Mouse (Mus musculus): ENCODE measurements around the gene Myo16. TPM values are rescaled to one million over a fixed set of nuclear protein-coding genes. Genes with fewer than 3 reads are reported as not detected.
A peak's percentile ranks its signal among the peaks of the same experiment; 100 is the strongest.

The Myo16 gene
- polyA plus RNA-seq, 1 experiment from 2014 or later = 0.89 TPM

DNA sequence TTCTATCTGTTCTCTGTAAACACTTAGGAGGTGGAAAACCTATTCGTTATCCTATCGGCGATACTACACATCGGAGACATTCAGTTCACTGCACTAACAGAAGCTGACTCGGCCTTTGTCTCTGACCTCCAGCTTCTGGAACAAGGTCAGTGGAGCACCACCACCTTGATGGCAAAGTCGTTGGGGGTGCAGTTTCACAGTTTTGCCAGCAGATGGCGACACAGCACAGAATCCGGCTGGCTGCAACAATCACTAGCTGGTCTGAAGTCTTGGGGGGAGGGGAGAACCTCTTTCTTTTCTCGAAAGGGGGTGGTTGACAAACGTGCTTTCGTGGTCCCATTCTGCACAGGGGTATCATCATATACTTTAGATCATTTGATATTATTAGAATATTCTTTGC, 285.1 kb downstream of the Myo16 start:
- no peak overlapping the region for H3K4me3 ChIP-seq (ENCODE audit: low read depth, low read length)

DNA sequence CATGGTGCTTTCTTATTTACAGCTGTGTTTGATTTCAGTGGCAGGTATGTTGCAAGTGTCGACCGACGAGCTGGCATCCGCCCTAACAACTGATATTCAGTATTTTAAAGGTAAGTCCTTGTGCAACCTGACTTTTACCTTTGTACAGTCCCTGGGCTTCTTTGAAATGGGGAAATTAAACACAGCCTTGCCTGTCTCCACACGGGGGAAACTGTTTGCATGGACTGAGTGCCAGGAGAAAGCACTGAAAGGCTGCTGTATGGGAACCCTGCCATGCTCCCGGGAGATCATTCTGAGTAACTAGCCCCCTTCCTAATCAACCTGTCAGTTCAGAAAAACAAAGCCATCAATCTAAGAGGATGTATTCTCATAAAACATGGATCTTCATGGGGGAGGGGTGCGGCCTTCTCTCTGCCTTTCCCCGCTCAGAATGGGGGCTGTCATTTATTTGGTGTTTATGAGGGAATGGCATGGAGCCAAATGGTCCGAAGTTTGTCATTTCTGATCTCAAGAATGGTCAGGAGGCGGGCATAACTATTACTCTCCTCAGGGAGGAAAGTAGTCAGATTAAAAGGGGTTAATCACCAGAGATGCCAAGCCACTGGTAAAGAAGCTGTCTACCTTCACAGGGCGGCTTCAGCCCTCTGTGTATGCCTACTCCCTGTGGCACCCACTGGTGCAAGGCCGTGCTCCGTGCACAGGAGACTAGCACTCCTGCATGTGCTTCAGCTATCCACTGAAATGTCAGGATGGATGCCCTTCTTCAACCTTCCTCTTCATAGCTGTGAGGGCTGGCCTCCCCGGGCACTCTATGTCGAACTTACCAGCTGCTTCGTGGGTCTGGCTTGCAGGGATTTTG, 286.1 kb downstream of the Myo16 start:
- Histone ChIP-seq H3K9me3 (ENCODE audit: control insufficient read depth, low read length) (no peaks in the 10 kb centered on the region), H3K4me3 (ENCODE audit: low read depth, low read length) (no peak overlapping the region), H3K27ac (replicated peaks; ENCODE audit: low read depth, low read length) (no peak overlapping the region), H3K4me2 (ENCODE audit: low read depth, low read length) (no peak overlapping the region), H3K36me3 (ENCODE audit: control insufficient read depth, insufficient read depth, low read length) (no peaks in the 10 kb centered on the region), H3K27me3 (replicated peaks; ENCODE audit: control insufficient read depth, insufficient read depth, low read length) (no peaks in the 10 kb centered on the region), H3K4me1 (ENCODE audit: control insufficient read depth, insufficient read depth, low read length) (no peaks in the 10 kb centered on the region), H3K9ac (ENCODE audit: low read depth, low read length) (no peak overlapping the region)
- WGBS = 58% methylated on average over 16 of the region's 16 CpGs
- ATAC-seq (ENCODE audit: low read depth) (no peak), DNase-seq (ENCODE audit: low spot score) (no peak)

More for the DNA sequence above, 285.1 kb downstream of the Myo16 start:
- ATAC-seq (ENCODE audit: low read depth) (peak; percentile 50; the same call in 1 of the 2 replicates), DNase-seq (ENCODE audit: low spot score) (peak; percentile 60)
- H3K9me3 ChIP-seq (ENCODE audit: control insufficient read depth, low read length) = no peaks in the 10 kb centered on the region
- H3K4me1 ChIP-seq (ENCODE audit: control insufficient read depth, insufficient read depth, low read length) = no peaks in the 10 kb centered on the region
- no peak overlapping the region for H3K27ac ChIP-seq (replicated peaks; ENCODE audit: low read depth, low read length)
- H3K36me3 ChIP-seq (ENCODE audit: control insufficient read depth, insufficient read depth, low read length) = no peaks in the 10 kb centered on the region
- no peak overlapping the region for H3K9ac ChIP-seq (ENCODE audit: low read depth, low read length)
- WGBS = 12% methylated on average over 11 of the region's 11 CpGs
- H3K27me3 ChIP-seq (replicated peaks; ENCODE audit: control insufficient read depth, insufficient read depth, low read length) = no peaks in the 10 kb centered on the region
- no peak overlapping the region for H3K4me2 ChIP-seq (ENCODE audit: low read depth, low read length)

DNA sequence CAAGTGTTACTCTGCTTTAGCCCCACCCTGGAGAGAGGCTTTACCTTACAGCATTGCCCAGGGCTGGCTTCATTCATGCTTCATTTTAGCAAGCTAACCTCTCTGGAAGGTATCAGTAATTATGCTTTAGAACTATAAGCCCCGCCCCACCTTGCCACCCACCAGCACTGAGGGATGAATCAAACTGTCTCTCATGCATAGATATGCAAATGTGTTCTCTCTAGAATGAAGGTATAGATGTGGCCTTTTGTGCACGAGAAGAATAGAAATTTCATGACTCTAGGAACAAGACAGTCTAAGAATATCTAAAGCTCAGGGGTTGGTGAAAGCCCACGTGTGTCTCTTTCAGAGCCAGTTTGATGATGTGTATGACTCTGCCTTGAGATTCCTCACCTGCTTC, 288.9 kb downstream of the Myo16 start:
- Histone ChIP-seq H3K4me3 (ENCODE audit: low read depth, low read length) (no peak overlapping the region), H3K4me1 (ENCODE audit: control insufficient read depth, insufficient read depth, low read length) (no peaks in the 10 kb centered on the region), H3K36me3 (ENCODE audit: control insufficient read depth, insufficient read depth, low read length) (no peaks in the 10 kb centered on the region), H3K27ac (replicated peaks; ENCODE audit: low read depth, low read length) (no peak overlapping the region), H3K4me2 (ENCODE audit: low read depth, low read length) (no peak overlapping the region), H3K27me3 (replicated peaks; ENCODE audit: control insufficient read depth, insufficient read depth, low read length) (no peaks in the 10 kb centered on the region), H3K9ac (ENCODE audit: low read depth, low read length) (no peak overlapping the region), H3K9me3 (ENCODE audit: control insufficient read depth, low read length) (no peaks in the 10 kb centered on the region)
- DNase-seq (ENCODE audit: low spot score) (no peak), ATAC-seq (ENCODE audit: low read depth) (no peak)
- 71% methylated on average over 3 of the region's 3 CpGs for WGBS

DNA sequence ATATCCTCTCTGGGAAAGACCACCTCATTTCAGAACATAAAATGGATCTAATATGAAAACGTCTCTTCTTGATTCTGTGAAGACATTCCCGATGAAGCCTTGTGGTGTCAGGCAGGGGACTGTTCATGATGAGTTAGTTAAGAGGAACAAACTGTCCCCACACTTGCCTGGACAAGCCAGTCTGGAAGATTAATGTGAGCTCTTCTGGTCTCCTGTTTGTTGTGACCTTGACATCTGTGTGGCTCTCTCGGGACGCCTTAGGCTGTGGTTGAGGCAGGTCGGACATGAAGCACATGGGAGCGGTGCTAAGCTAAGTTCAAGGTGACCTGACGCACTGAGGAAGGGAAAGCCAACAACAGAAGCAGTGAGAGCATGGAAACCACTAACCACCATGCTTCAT, 291.3 kb downstream of the Myo16 start:
- Histone ChIP-seq H3K4me1 (ENCODE audit: control insufficient read depth, insufficient read depth, low read length) (no peaks in the 10 kb centered on the region), H3K4me2 (ENCODE audit: low read depth, low read length) (no peak overlapping the region), H3K9ac (ENCODE audit: low read depth, low read length) (no peak overlapping the region), H3K4me3 (ENCODE audit: low read depth, low read length) (no peak overlapping the region), H3K27me3 (replicated peaks; ENCODE audit: control insufficient read depth, insufficient read depth, low read length) (no peaks in the 10 kb centered on the region), H3K36me3 (ENCODE audit: control insufficient read depth, insufficient read depth, low read length) (no peaks in the 10 kb centered on the region), H3K9me3 (ENCODE audit: control insufficient read depth, low read length) (no peaks in the 10 kb centered on the region), H3K27ac (replicated peaks; ENCODE audit: low read depth, low read length) (no peak overlapping the region)
- DNase-seq (ENCODE audit: low spot score) = no peak
- WGBS = 83% methylated on average over 7 of the region's 7 CpGs
- no peak for ATAC-seq (ENCODE audit: low read depth)

DNA sequence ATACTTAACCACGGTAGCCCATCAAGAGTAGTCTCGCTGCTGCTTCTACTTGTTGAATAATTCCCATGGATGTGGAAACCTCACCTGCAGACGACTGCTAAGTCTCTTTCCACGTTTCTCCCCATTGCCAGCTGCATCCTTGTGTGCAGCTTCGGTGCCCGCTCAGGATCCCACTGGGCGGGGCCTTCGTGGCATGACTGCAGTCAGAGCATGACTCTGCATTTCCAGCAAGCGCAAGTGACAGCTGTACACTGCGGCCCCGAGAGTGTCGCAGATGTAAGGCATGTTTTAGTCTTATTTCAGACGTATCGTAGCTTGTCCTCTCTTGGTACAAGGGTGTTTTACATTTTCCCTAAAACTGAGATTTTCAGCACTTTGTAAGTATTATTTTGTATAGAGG, 294.8 kb downstream of the Myo16 start:
- Histone ChIP-seq H3K27me3 (replicated peaks; ENCODE audit: control insufficient read depth, insufficient read depth, low read length) (no peaks in the 10 kb centered on the region), H3K9ac (ENCODE audit: low read depth, low read length) (no peak overlapping the region), H3K4me1 (ENCODE audit: control insufficient read depth, insufficient read depth, low read length) (no peaks in the 10 kb centered on the region), H3K27ac (replicated peaks; ENCODE audit: low read depth, low read length) (no peak overlapping the region), H3K9me3 (ENCODE audit: control insufficient read depth, low read length) (no peaks in the 10 kb centered on the region), H3K4me3 (ENCODE audit: low read depth, low read length) (no peak overlapping the region), H3K4me2 (ENCODE audit: low read depth, low read length) (no peak overlapping the region), H3K36me3 (ENCODE audit: control insufficient read depth, insufficient read depth, low read length) (no peaks in the 10 kb centered on the region)
- ATAC-seq (ENCODE audit: low read depth) = no peak
- DNase-seq (ENCODE audit: low spot score) = peak; percentile 19
- 73% methylated on average over 14 of the region's 14 CpGs for WGBS

DNA sequence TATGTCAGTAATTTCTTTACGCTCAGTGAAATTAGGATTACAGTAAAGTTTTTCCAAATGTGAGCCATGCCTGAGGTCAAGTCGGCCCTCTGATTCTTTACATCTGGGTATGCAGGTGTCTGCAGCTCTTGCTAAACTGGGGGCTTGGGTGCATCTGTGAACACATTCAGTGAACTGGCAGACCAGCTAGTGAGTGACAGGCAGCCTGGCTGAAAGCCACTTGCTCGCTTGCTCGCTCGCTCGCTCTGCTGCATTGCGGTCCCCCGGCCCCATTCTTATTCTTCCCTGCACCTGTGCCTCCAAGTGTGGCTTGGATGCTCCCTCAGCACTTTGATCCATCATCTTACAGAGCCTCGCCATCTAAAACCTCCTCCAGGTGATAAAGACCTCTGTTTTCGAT, 299.3 kb downstream of the Myo16 start:
- H3K4me1 ChIP-seq (ENCODE audit: control insufficient read depth, insufficient read depth, low read length) = no peaks in the 10 kb centered on the region
- H3K27ac ChIP-seq (replicated peaks; ENCODE audit: low read depth, low read length) = no peak overlapping the region
- H3K4me2 ChIP-seq (ENCODE audit: low read depth, low read length) = no peak overlapping the region
- H3K27me3 ChIP-seq (replicated peaks; ENCODE audit: control insufficient read depth, insufficient read depth, low read length) = no peaks in the 10 kb centered on the region
- no peaks in the 10 kb centered on the region for H3K36me3 ChIP-seq (ENCODE audit: control insufficient read depth, insufficient read depth, low read length)
- no peak overlapping the region for H3K9ac ChIP-seq (ENCODE audit: low read depth, low read length)
- ATAC-seq (ENCODE audit: low read depth) (no peak), DNase-seq (ENCODE audit: low spot score) (peak; percentile 54)
- H3K4me3 ChIP-seq (ENCODE audit: low read depth, low read length) = no peak overlapping the region
- H3K9me3 ChIP-seq (ENCODE audit: control insufficient read depth, low read length) = no peaks in the 10 kb centered on the region
- 38% methylated on average over 10 of the region's 10 CpGs for WGBS

DNA sequence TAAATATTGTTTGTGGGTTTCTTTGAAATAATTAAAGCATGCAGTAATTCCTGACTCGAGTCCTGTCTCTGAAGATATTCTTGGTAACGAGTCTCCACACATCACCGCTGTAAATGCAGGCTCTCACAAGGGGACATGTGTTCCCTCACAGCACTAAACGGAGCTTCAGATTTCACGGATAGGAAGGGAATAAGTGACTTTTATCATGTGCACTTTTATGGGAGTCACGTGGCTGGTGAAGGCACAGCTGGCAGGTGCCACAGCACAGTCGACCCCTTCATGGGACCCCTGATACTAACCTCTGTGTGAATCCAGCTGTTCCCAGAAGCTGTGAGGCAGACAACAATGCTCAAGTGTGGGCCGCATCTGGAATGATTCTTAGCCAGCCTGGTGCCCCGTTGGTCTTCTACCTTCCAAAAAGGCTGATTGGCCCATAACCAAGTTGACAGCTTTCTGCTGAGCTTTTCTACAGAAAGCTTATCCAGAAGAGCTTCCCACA, 304.5 kb downstream of the Myo16 start:
- Histone ChIP-seq H3K9ac (ENCODE audit: low read depth, low read length) (no peak overlapping the region), H3K27ac (replicated peaks; ENCODE audit: low read depth, low read length) (no peak overlapping the region), H3K4me1 (ENCODE audit: control insufficient read depth, insufficient read depth, low read length) (no peaks in the 10 kb centered on the region), H3K9me3 (ENCODE audit: control insufficient read depth, low read length) (no peaks in the 10 kb centered on the region), H3K4me2 (ENCODE audit: low read depth, low read length) (no peak overlapping the region), H3K36me3 (ENCODE audit: control insufficient read depth, insufficient read depth, low read length) (no peaks in the 10 kb centered on the region), H3K27me3 (replicated peaks; ENCODE audit: control insufficient read depth, insufficient read depth, low read length) (no peaks in the 10 kb centered on the region), H3K4me3 (ENCODE audit: low read depth, low read length) (no peak overlapping the region)
- no peak for ATAC-seq (ENCODE audit: low read depth)
- no peak for DNase-seq (ENCODE audit: low spot score)
- 66% methylated on average over 9 of the region's 9 CpGs for WGBS

DNA sequence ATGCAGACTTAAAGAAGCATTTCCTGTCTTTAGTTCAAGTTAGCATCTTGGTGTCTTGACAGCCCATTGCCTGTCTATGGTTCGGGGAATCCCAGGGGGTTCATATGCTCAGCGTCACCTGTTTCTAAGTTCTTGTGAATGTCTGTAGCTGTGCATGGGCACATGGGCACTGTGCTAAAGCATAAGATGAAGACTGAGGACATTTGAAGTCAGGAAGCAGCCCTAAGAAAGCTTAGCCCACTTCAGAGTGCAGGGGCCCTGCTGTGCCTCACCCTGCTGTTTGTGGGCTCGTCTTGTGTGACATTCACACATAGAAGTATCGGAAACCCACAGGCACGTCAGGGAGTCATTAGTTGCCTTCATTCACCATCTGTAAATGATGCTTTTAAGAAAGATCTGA, 308.6 kb downstream of the Myo16 start:
- Histone ChIP-seq H3K27me3 (replicated peaks; ENCODE audit: control insufficient read depth, insufficient read depth, low read length) (no peaks in the 10 kb centered on the region), H3K9ac (ENCODE audit: low read depth, low read length) (no peak overlapping the region), H3K9me3 (ENCODE audit: control insufficient read depth, low read length) (no peaks in the 10 kb centered on the region), H3K4me1 (ENCODE audit: control insufficient read depth, insufficient read depth, low read length) (no peaks in the 10 kb centered on the region), H3K4me3 (ENCODE audit: low read depth, low read length) (no peak overlapping the region), H3K4me2 (ENCODE audit: low read depth, low read length) (no peak overlapping the region), H3K36me3 (ENCODE audit: control insufficient read depth, insufficient read depth, low read length) (no peaks in the 10 kb centered on the region), H3K27ac (replicated peaks; ENCODE audit: low read depth, low read length) (no peak overlapping the region)
- DNase-seq (ENCODE audit: low spot score) = no peak
- 60% methylated on average over 5 of the region's 5 CpGs for WGBS
- ATAC-seq (ENCODE audit: low read depth) = no peak

DNA sequence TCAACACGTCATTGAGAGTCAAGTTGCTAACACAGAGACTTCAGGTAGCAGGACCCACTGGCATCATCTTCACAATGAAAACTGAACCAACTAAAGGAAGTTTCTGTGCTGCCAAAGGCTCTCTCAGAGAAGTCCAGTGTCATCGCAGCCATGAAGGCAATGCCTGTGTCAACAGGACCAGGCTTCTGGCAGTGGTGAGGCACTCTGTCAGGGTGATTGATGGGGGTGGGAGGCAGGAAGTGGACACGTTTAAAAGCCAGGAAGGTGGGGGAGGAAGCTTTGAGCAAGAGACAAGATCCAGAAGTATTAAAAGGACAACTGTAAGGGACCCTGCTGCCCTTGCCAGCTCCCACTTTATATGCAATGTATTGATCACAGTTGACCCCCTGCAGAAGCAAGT, 314.8 kb downstream of the Myo16 start:
- Histone ChIP-seq H3K36me3 (ENCODE audit: control insufficient read depth, insufficient read depth, low read length) (no peaks in the 10 kb centered on the region), H3K4me2 (ENCODE audit: low read depth, low read length) (no peak overlapping the region), H3K9me3 (ENCODE audit: control insufficient read depth, low read length) (no peaks in the 10 kb centered on the region), H3K4me3 (ENCODE audit: low read depth, low read length) (no peak overlapping the region), H3K9ac (ENCODE audit: low read depth, low read length) (no peak overlapping the region), H3K27ac (replicated peaks; ENCODE audit: low read depth, low read length) (no peak overlapping the region), H3K27me3 (replicated peaks; ENCODE audit: control insufficient read depth, insufficient read depth, low read length) (no peaks in the 10 kb centered on the region), H3K4me1 (ENCODE audit: control insufficient read depth, insufficient read depth, low read length) (no peaks in the 10 kb centered on the region)
- no peak for DNase-seq (ENCODE audit: low spot score)
- ATAC-seq (ENCODE audit: low read depth) = no peak
- 47% methylated on average over 3 of the region's 3 CpGs for WGBS
